Mouse (Mus musculus) hindbrain, embryonic 12.5 days (tissue): ENCODE data around the gene Sapcd1. TPM values are rescaled to one million over a fixed set of nuclear protein-coding genes. Genes with fewer than 3 reads are reported as not detected.
"Not testable (repeated sequence)": the region's sequence is repeated elsewhere in the genome, so short reads cannot be mapped to it uniquely, and the experiment has no call there.

Experiments
- ATAC-seq: fragments of 200-750 bp; cut with Nextera tagmentation; 2 replicates; pipeline ENCODE4 v1.8.0; 2017; ENCODE audit warnings: moderate TSS enrichment; ENCODE audit not compliant: low FRiP score
- H3K27ac ChIP-seq: fragments of 300-500 bp; sonication (generic); 2 replicates; pipeline ENCODE4 v1.5.1; 2016; ENCODE audit warnings: mild to moderate bottlenecking
- H3K27me3 ChIP-seq: fragments of 300-500 bp; sonication (generic); 2 replicates; pipeline ENCODE4 v1.6.1; 2016; ENCODE audit warnings: mild to moderate bottlenecking
- H3K36me3 ChIP-seq: fragments of 300-500 bp; sonication (generic); 2 replicates; pipeline ENCODE4 v1.6.1; 2016; ENCODE audit warnings: mild to moderate bottlenecking
- H3K4me1 ChIP-seq: fragments of 300-500 bp; sonication (generic); 2 replicates; pipeline ENCODE4 v1.6.1; 2016
- H3K4me2 ChIP-seq: fragments of 300-500 bp; sonication (generic); replicated peaks from 2 replicates; pipeline ENCODE4 v1.6.1; 2016; ENCODE audit warnings: mild to moderate bottlenecking
- H3K4me3 ChIP-seq: fragments of 300-500 bp; sonication (generic); 2 replicates; pipeline ENCODE4 v1.5.1; 2016; ENCODE audit warnings: mild to moderate bottlenecking
- H3K9ac ChIP-seq: fragments of 300-500 bp; sonication (generic); 2 replicates; pipeline ENCODE4 v1.6.1; 2016; ENCODE audit warnings: mild to moderate bottlenecking, moderate library complexity
- H3K9me3 ChIP-seq: fragments of 300-500 bp; sonication (generic); replicated peaks from 2 replicates; pipeline ENCODE4 v1.6.1; 2016; ENCODE audit warnings: mild to moderate bottlenecking
- WGBS: fragments of 180-500 bp; shearing (Covaris S2); methylation state at CpG from one replicate; pipeline ENCODE4 v1.1.7; 2016; 5-methylcytosine and 5-hydroxymethylcytosine counted together
- polyA plus RNA-seq: library from polyadenylated mRNA; unstranded; fragments of >200 nt; fragmentation: Nextera tagmentation; extraction: Ambion mirVana; gene quantifications from 2 replicates; pipeline ENCODE4 v1.2.1, GENCODE M21; 2016

Sapcd1 gene
- polyA plus RNA-seq, 1 experiment from 2014 or later = 2.4 TPM

DNA sequence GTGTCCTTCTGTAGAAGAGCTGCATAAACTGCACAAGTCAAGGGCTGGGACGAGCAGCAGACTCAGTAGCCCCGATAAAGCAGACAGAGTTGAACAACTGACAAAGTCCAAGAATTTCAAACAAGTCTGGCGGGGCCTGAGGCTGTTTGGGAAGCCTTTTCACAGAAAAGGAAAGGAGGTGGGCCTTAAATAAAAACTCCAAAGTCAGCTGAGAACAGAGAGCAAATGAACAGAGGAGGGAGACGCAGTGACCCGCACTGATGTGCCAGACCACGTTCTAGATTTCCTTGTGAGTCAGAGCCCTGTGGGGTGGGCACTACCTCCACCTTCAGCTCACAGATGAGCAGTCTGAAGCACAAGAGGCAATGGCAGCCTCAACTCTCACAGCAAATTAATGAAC, 7.1 kb upstream of the Sapcd1 start:
- H3K9ac ChIP-seq = no peak overlapping the region
- peaks cover 6% of the 10 kb centered on the region for H3K4me1 ChIP-seq
- H3K4me2 ChIP-seq = no peak overlapping the region
- no peaks in the 10 kb centered on the region for H3K9me3 ChIP-seq
- H3K27me3 ChIP-seq = no peaks in the 10 kb centered on the region
- no peak for ATAC-seq
- no peak overlapping the region for H3K4me3 ChIP-seq
- no peak overlapping the region for H3K27ac ChIP-seq
- WGBS = 86% methylated on average over 6 of the region's 6 CpGs
- H3K36me3 ChIP-seq = no peaks in the 10 kb centered on the region

- not testable (repeated sequence) for H3K4me1 ChIP-seq, H3K4me2 ChIP-seq, H3K9ac ChIP-seq, H3K9me3 ChIP-seq, H3K4me3 ChIP-seq, H3K27me3 ChIP-seq, ATAC-seq, H3K36me3 ChIP-seq, H3K27ac ChIP-seq
- WGBS = 72% methylated on average over 1 of the region's 1 CpGs
Measured at GRCm38 (mm10) chr17:35033703-35034102, 5.9 kb upstream of the Sapcd1 start.

- Histone ChIP-seq H3K27me3 (no peaks in the 10 kb centered on the region), H3K36me3 (no peaks in the 10 kb centered on the region), H3K27ac (no peak overlapping the region; the same call in 1 of the 2 replicates), H3K4me2 (no peak overlapping the region), H3K4me3 (no peak overlapping the region), H3K4me1 (peaks cover 15% of the 10 kb centered on the region), H3K9ac (no peak overlapping the region), H3K9me3 (no peaks in the 10 kb centered on the region)
- ATAC-seq = no peak
- WGBS = 76% methylated on average over 8 of the region's 8 CpGs
Measured at GRCm38 (mm10) chr17:35032323-35032870, 4.6 kb upstream of the Sapcd1 start.

DNA sequence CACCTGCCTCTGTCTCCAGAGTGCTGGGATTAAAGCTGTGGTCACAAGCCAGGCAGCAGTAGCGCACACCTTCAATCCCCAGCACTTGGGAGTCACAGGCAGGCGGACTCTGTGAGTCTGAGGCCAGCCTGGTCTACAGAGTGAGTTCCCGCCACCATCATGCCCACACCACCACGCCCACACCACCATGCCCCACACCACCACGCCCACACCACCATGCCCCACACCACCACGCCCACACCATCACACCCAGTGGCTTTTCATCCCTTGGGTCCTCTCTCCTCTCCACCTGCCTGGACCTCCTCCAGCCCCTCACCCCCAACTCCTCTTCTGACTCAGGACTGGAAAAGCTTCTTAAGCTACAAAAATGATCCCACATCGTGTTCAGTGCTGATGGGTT, 4.1 kb upstream of the Sapcd1 start:
- no peak overlapping the region for H3K9ac ChIP-seq
- 90% methylated on average over 7 of the region's 7 CpGs for WGBS
- no peaks in the 10 kb centered on the region for H3K36me3 ChIP-seq
- ATAC-seq = no peak
- H3K27ac ChIP-seq = no peak overlapping the region; the same call in 1 of the 2 replicates
- H3K9me3 ChIP-seq = no peaks in the 10 kb centered on the region
- H3K4me2 ChIP-seq = no peak overlapping the region
- H3K27me3 ChIP-seq = no peaks in the 10 kb centered on the region
- no peak overlapping the region for H3K4me3 ChIP-seq
- H3K4me1 ChIP-seq = peaks cover 19% of the 10 kb centered on the region

DNA sequence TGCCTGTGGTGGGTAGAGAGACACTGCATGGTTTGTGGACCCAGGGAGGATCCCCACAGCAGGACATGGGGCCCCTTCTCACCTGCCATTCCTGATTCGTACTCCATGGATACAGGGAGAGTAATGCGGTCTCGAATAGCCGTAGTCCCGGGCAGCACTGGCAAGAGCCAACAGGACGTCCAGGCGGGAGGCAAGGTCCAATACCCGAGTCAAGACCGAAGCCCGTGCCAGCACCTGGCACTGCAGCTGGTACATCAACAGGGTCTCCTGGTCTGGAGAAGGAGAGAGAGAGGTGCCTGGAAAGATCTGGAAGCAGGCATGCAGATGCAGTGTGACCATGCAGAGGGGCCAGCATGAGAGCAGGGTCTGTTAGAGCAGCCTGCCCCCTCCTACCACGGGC, 3.5 kb upstream of the Sapcd1 start:
- peaks cover 23% of the 10 kb centered on the region for H3K4me1 ChIP-seq
- H3K27me3 ChIP-seq = no peaks in the 10 kb centered on the region
- ATAC-seq = no peak
- no peak overlapping the region for H3K4me2 ChIP-seq
- WGBS = 86% methylated on average over 11 of the region's 11 CpGs
- H3K9me3 ChIP-seq = no peaks in the 10 kb centered on the region
- H3K36me3 ChIP-seq = no peaks in the 10 kb centered on the region
- no peak overlapping the region for H3K27ac ChIP-seq
- H3K9ac ChIP-seq = no peak overlapping the region
- H3K4me3 ChIP-seq = no peak overlapping the region

GRCm38 (mm10) chr17:35029691-35030532, 2.1 kb upstream of the Sapcd1 start:
- Histone ChIP-seq H3K9me3 (no peaks in the 10 kb centered on the region), H3K36me3 (no peaks in the 10 kb centered on the region), H3K9ac (peak overlapping the region; percentile 47), H3K4me1 (peaks cover 27% of the 10 kb centered on the region), H3K4me2 (peak overlapping the region; percentile 40), H3K4me3 (no peak overlapping the region), H3K27me3 (no peaks in the 10 kb centered on the region), H3K27ac (peak overlapping the region; percentile 19; the same call in 1 of the 2 replicates)
- ATAC-seq = no peak
- WGBS = 25% methylated on average over 19 of the region's 19 CpGs

- peaks cover 27% of the 10 kb centered on the region for H3K4me1 ChIP-seq
- no peaks in the 10 kb centered on the region; the same call in 1 of the 2 replicates for H3K27me3 ChIP-seq
- no peak for ATAC-seq
- H3K36me3 ChIP-seq = no peaks in the 10 kb centered on the region
- WGBS = 74% methylated on average over 2 of the region's 2 CpGs
- no peak overlapping the region for H3K9ac ChIP-seq
- H3K9me3 ChIP-seq = no peaks in the 10 kb centered on the region
- H3K4me2 ChIP-seq = no peak overlapping the region
- no peak overlapping the region for H3K4me3 ChIP-seq
- H3K27ac ChIP-seq = no peak overlapping the region
Measured at GRCm38 (mm10) chr17:35028315-35028714, 499 bp upstream of the Sapcd1 start.

DNA sequence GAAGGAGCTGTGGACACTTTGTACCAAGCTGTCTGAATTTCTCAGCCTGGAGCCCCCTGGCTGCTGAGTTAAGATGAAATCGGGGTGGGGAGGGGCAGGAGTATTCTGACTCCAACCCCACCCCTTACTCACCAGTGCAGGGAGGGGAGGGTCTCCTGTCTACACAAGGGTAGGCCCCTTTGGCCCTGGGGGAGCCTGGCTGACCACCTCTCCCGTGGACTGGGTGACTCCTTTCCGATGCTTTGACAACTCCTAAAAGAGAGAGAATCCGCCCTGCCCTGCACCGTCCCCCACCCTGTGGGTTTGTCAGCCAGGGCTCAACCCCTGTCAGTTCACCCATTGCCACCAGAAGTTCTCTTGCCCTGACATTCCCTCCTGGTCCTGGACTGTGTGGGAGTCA, 1.6 kb downstream of the Sapcd1 start:
- Histone ChIP-seq H3K4me1 (peaks cover 35% of the 10 kb centered on the region), H3K4me2 (no peak overlapping the region), H3K27me3 (no peaks in the 10 kb centered on the region; the same call in 1 of the 2 replicates), H3K9me3 (no peaks in the 10 kb centered on the region), H3K9ac (no peak overlapping the region), H3K36me3 (no peaks in the 10 kb centered on the region), H3K27ac (no peak overlapping the region), H3K4me3 (no peak overlapping the region)
- no peak for ATAC-seq
- 80% methylated on average over 5 of the region's 5 CpGs for WGBS

DNA sequence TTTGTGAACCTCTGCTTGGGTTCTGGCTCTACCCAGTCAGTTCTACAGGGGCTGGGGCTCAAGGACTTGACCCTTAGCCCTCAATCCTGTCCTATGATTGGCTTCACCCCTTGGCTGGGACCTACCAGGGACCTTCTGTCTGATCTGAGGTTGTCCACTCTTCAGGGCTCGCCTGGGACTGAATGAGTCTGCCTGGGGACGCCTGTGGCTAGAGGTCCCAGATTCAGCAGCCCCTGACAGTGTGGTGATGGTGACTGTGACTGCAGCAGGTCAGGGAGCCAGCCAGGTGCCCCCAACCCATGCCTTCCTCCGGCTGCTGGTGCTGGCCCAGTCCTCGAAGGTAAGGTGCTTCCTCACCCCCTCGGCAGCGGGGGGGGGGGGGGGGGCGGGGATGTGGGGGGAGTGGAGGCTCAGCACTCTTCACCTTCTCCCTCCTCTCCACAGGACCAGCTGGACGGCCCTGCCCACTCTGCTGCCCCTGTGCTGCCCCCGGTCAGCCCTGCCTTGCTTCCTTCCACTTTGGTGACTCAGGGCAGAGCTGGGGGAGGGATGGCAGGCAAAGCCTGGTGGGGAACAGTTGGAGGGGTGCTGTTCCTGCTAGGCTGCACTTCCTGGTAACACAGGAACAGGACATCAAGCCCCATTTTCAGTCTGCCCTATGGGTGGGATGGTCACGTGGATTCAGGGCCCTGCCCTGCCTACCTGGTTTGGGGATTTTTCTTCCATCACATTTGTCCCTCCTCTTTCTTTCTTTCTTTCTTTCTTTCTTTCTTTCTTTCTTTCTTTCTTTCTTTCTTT, 2.9 kb downstream of the Sapcd1 start:
- no peaks in the 10 kb centered on the region for H3K9me3 ChIP-seq
- H3K9ac ChIP-seq = no peak overlapping the region
- ATAC-seq = no peak
- H3K27me3 ChIP-seq = no peaks in the 10 kb centered on the region; the same call in 1 of the 2 replicates
- 49% methylated on average over 9 of the region's 10 CpGs for WGBS
- no peak overlapping the region for H3K4me3 ChIP-seq
- no peak overlapping the region for H3K27ac ChIP-seq
- no peak overlapping the region for H3K4me2 ChIP-seq
- no peaks in the 10 kb centered on the region for H3K36me3 ChIP-seq
- H3K4me1 ChIP-seq = peaks cover 32% of the 10 kb centered on the region

GRCm38 (mm10) chr17:35024261-35024660, 3.6 kb downstream of the Sapcd1 start:
- peaks cover 28% of the 10 kb centered on the region for H3K4me1 ChIP-seq
- H3K27me3 ChIP-seq = no peaks in the 10 kb centered on the region; the same call in 1 of the 2 replicates
- ATAC-seq = no peak
- H3K9ac ChIP-seq = peak overlapping the region; percentile 14; the same call in 1 of the 2 replicates
- H3K36me3 ChIP-seq = no peaks in the 10 kb centered on the region
- 71% methylated on average over 13 of the region's 13 CpGs for WGBS
- H3K4me2 ChIP-seq = no peak overlapping the region
- no peaks in the 10 kb centered on the region for H3K9me3 ChIP-seq
- H3K4me3 ChIP-seq = no peak overlapping the region
- no peak overlapping the region for H3K27ac ChIP-seq

GRCm38 (mm10) chr17:35023756-35024155, 4.1 kb downstream of the Sapcd1 start:
- Histone ChIP-seq H3K4me3 (no peak overlapping the region), H3K27me3 (no peaks in the 10 kb centered on the region; the same call in 1 of the 2 replicates), H3K9ac (no peak overlapping the region), H3K9me3 (no peaks in the 10 kb centered on the region), H3K36me3 (no peaks in the 10 kb centered on the region), H3K4me1 (peaks cover 28% of the 10 kb centered on the region), H3K27ac (no peak overlapping the region), H3K4me2 (no peak overlapping the region)
- ATAC-seq = no peak
- 71% methylated on average over 4 of the region's 4 CpGs for WGBS

GRCm38 (mm10) chr17:35023221-35023620, 4.6 kb downstream of the Sapcd1 start:
- 81% methylated on average over 5 of the region's 5 CpGs for WGBS

More at GRCm38 (mm10) chr17:35023221-35023620, 4.6 kb downstream of the Sapcd1 start:
- no peak for ATAC-seq
- no peak overlapping the region for H3K4me3 ChIP-seq
- H3K9ac ChIP-seq = no peak overlapping the region
- H3K36me3 ChIP-seq = no peaks in the 10 kb centered on the region
- H3K4me1 ChIP-seq = peaks cover 28% of the 10 kb centered on the region
- no peak overlapping the region for H3K4me2 ChIP-seq
- no peaks in the 10 kb centered on the region; the same call in 1 of the 2 replicates for H3K27me3 ChIP-seq
- H3K9me3 ChIP-seq = no peaks in the 10 kb centered on the region
- no peak overlapping the region for H3K27ac ChIP-seq
